Mouse (Mus musculus) Patski (cell line): ENCODE results near the gene Litaf. TPM values are rescaled to one million over a fixed set of nuclear protein-coding genes. Genes with fewer than 3 reads are reported as not detected.

Experiments
- ATAC-seq: fragments of 100-300 bp; one replicate; pipeline ENCODE4 v1.8.0; 2021
- CTCF ChIA-PET: fragments of 350-600 bp; sonication (Branson Sonifier 250); formaldehyde crosslinking; loops from one replicate; lab custom pipeline; 2022; ENCODE audit warnings: inconsistent platforms; lab: Charles Lee
- POLR2A ChIA-PET: fragments of 350-600 bp; sonication (Branson Sonifier 250); formaldehyde crosslinking; loops from one replicate; lab custom pipeline; 2022; ENCODE audit warnings: antibody characterized with exemption, inconsistent platforms; lab: Charles Lee
- DNase-seq: peaks from one replicate; pipeline ENCODE4 v3.0.0-alpha.2; 2011; ENCODE audit warnings: low read depth, low spot score
- H3K27me3 ChIP-seq: fragments of 371-371 bp; one replicate; pipeline ENCODE4 v1.5.1; 2021
- CTCF ChIP-seq: fragments of 100-300 bp; IDR thresholded peaks from one replicate; pipeline ENCODE4 v1.5.1; 2021
- in situ Hi-C: fragments of 300-500 bp; cut with MboI; formaldehyde crosslinking; loops from 3 replicates; pipeline ENCODE4 v1.11.1; 2018; ENCODE audit warnings: low pct_unique_long_range_greater_than_20kb, mixed read lengths
- polyA plus RNA-seq: library from polyadenylated mRNA; unstranded; gene quantifications from one replicate; pipeline ENCODE4 v1.2.3, GENCODE M21; 2021

The Litaf gene
- polyA plus RNA-seq, 1 experiment from 2014 or later, result 344 TPM

GRCm38 (mm10) chr16:11069710-11070420 is 3.9 kb upstream of the Litaf start:
- no peak for TF ChIP-seq CTCF
- H3K27me3 ChIP-seq, result no peaks in the 10 kb centered on the region
- ATAC-seq (no peak), DNase-seq (no peak)
- in situ Hi-C loops, result no loop called here
- POLR2A ChIA-PET, result no interaction called here
- CTCF ChIA-PET, result interaction anchor here (1.8 kb wide), 1 partner anchor 35 kb away, joined by 4 read pairs; no protein-coding TSS in a partner anchor

GRCm38 (mm10) chr16:11069271-11069670 is 3.3 kb upstream of the Litaf start:
- POLR2A ChIA-PET, result no interaction called here
- CTCF ChIA-PET, result interaction anchor here (1.3 to 1.8 kb wide), 3 partner anchors 34 to 39 kb away, joined by 3 to 4 read pairs (median 3); no protein-coding TSS in a partner anchor
- in situ Hi-C loops, result no loop called here
- TF ChIP-seq CTCF, result no peak
- DNase-seq, result no peak
- no peaks in the 10 kb centered on the region for H3K27me3 ChIP-seq
- no peak for ATAC-seq

- DNase-seq, result no peak
- no peak for ATAC-seq
- POLR2A ChIA-PET, result no interaction called here
- H3K27me3 ChIP-seq, result no peaks in the 10 kb centered on the region
- CTCF ChIA-PET, result interaction anchor here (1.3 to 2.4 kb wide), 3 partner anchors 33 to 40 kb away, joined by 3 to 7 read pairs (median 3); no protein-coding TSS in a partner anchor
- no peak for TF ChIP-seq CTCF
- in situ Hi-C loops, result no loop called here
Measured at GRCm38 (mm10) chr16:11068666-11069065, 2.7 kb upstream of the Litaf start.

GRCm38 (mm10) chr16:11066833-11067191 is 855 bp upstream of the Litaf start:
- ATAC-seq (no peak), DNase-seq (no peak)
- no peaks in the 10 kb centered on the region for H3K27me3 ChIP-seq
- no peak for TF ChIP-seq CTCF
- in situ Hi-C loops, result no loop called here
- POLR2A ChIA-PET, result interaction anchor here (0.6 to 1.4 kb wide), 6 partner anchors 8 to 63 kb away, joined by 3 to 5 read pairs (median 4); no protein-coding TSS in a partner anchor
- CTCF ChIA-PET, result interaction anchor here (0.9 to 2.4 kb wide), 6 partner anchors 8 to 33 kb away, joined by 3 to 7 read pairs (median 4); no protein-coding TSS in a partner anchor

- no peaks in the 10 kb centered on the region for H3K27me3 ChIP-seq
- in situ Hi-C loops, result no loop called here
- DNase-seq (no peak), ATAC-seq (no peak)
- POLR2A ChIA-PET, result no interaction called here
- CTCF ChIA-PET, result interaction anchor here (0.9 to 2.4 kb wide), 2 partner anchors 21 to 30 kb away, joined by 3 to 6 read pairs; no protein-coding TSS in a partner anchor
- no peak for TF ChIP-seq CTCF
Measured at GRCm38 (mm10) chr16:11065431-11065830, 526 bp downstream of the Litaf start.

- no peak for TF ChIP-seq CTCF
- ChIA-PET CTCF (interaction anchor here (0.9 to 2.4 kb wide), 3 partner anchors 22 to 29 kb away, joined by 3 to 6 read pairs (median 5); no protein-coding TSS in a partner anchor), POLR2A (no interaction called here)
- DNase-seq (no peak), ATAC-seq (no peak)
- H3K27me3 ChIP-seq, result no peaks in the 10 kb centered on the region
- in situ Hi-C loops, result no loop called here
Measured at GRCm38 (mm10) chr16:11064742-11065141, 1.2 kb downstream of the Litaf start.

GRCm38 (mm10) chr16:11064341-11064740 is 1.6 kb downstream of the Litaf start:
- ATAC-seq, result no peak
- CTCF ChIA-PET, result interaction anchor here (1.3 to 2.4 kb wide), 2 partner anchors 22 to 28 kb away, joined by 5 to 6 read pairs; no protein-coding TSS in a partner anchor
- in situ Hi-C loops, result no loop called here
- POLR2A ChIA-PET, result no interaction called here
- no peak for DNase-seq
- H3K27me3 ChIP-seq, result no peaks in the 10 kb centered on the region
- no peak for TF ChIP-seq CTCF

- DNase-seq, result peak; percentile 91
- in situ Hi-C loops, result no loop called here
- no peak for TF ChIP-seq CTCF
- ChIA-PET POLR2A (interaction anchor here (0.7 to 1.9 kb wide), 5 partner anchors 10 to 86 kb away, joined by 3 to 8 read pairs (median 3); no protein-coding TSS in a partner anchor), CTCF (interaction anchor here (0.8 to 1.3 kb wide), 2 partner anchors 24 to 27 kb away, joined by 3 to 5 read pairs; no protein-coding TSS in a partner anchor)
- no peaks in the 10 kb centered on the region for H3K27me3 ChIP-seq
- ATAC-seq, result peak; percentile 86
Measured at GRCm38 (mm10) chr16:11062794-11063721, 2.9 kb downstream of the Litaf start.

GRCm38 (mm10) chr16:11060645-11061044 is 5.3 kb downstream of the Litaf start, which contains the start of gene Snn:
Gene Snn, plus strand, starts transcription at chr16:11060945.
- DNase-seq (no peak), ATAC-seq (no peak)
- CTCF ChIA-PET, result interaction anchor here (1.4 to 1.8 kb wide), 3 partner anchors 10 to 26 kb away, joined by 5 to 7 read pairs (median 6); no protein-coding TSS in a partner anchor
- in situ Hi-C loops, result no loop called here
- POLR2A ChIA-PET, result no interaction called here
- TF ChIP-seq CTCF, result no peak
- H3K27me3 ChIP-seq, result no peaks in the 10 kb centered on the region

- ATAC-seq, result no peak
- CTCF ChIA-PET, result no interaction called here
Measured at GRCm38 (mm10) chr16:11055916-11056315, 10.0 kb downstream of the Litaf start.

More at GRCm38 (mm10) chr16:11055916-11056315, 10.0 kb downstream of the Litaf start:
- DNase-seq, result no peak
- in situ Hi-C loops, result no loop called here
- H3K27me3 ChIP-seq, result no peaks in the 10 kb centered on the region
- POLR2A ChIA-PET, result interaction anchor here (0.9 kb wide), 1 partner anchor 16 kb away, joined by 3 read pairs; no protein-coding TSS in a partner anchor
- no peak for TF ChIP-seq CTCF
